Mouse (Mus musculus) neural tube, embryonic 13.5 days (tissue): ENCODE results near the gene Olfr1202. TPM values are rescaled to one million over a fixed set of nuclear protein-coding genes. Genes with fewer than 3 reads are reported as not detected.

ENCODE experiments used
- ATAC-seq: fragments of 200-750 bp; cut with Nextera tagmentation; 2 replicates; pipeline ENCODE4 v1.8.0; 2017; ENCODE audit warnings: low read depth, mild to moderate bottlenecking, moderate TSS enrichment, moderate library complexity
- H3K27ac ChIP-seq: fragments of 300-500 bp; sonication (generic); replicated peaks from 2 replicates; pipeline ENCODE4 v1.5.1; 2015; ENCODE audit warnings: moderate library complexity, mild to moderate bottlenecking, inconsistent platforms
- H3K27me3 ChIP-seq: fragments of 300-500 bp; sonication (generic); 2 replicates; pipeline ENCODE4 v1.6.1; 2015; ENCODE audit warnings: mild to moderate bottlenecking, inconsistent platforms
- H3K36me3 ChIP-seq: fragments of 300-500 bp; sonication (generic); 2 replicates; pipeline ENCODE4 v1.6.1; 2015; ENCODE audit warnings: mild to moderate bottlenecking, inconsistent platforms
- H3K4me1 ChIP-seq: fragments of 300-500 bp; sonication (generic); replicated peaks from 2 replicates; pipeline ENCODE4 v1.6.1; 2015; ENCODE audit warnings: inconsistent platforms
- H3K4me2 ChIP-seq: fragments of 300-500 bp; sonication (generic); 2 replicates; pipeline ENCODE4 v1.6.1; 2015; ENCODE audit warnings: inconsistent platforms, mild to moderate bottlenecking, moderate library complexity
- H3K4me3 ChIP-seq: fragments of 300-500 bp; sonication (generic); 2 replicates; pipeline ENCODE4 v1.5.1; 2015; ENCODE audit warnings: mild to moderate bottlenecking, inconsistent platforms
- H3K9ac ChIP-seq: fragments of 300-500 bp; sonication (generic); 2 replicates; pipeline ENCODE4 v1.6.1; 2015; ENCODE audit warnings: moderate library complexity, mild to moderate bottlenecking, inconsistent platforms
- H3K9me3 ChIP-seq: fragments of 300-500 bp; sonication (generic); 2 replicates; pipeline ENCODE4 v1.6.1; 2016; ENCODE audit warnings: inconsistent platforms
- whole genome bisulfite sequencing: fragments of 180-500 bp; shearing (Covaris S2); methylation state at CpG from one replicate; pipeline ENCODE4 v1.1.7; 2015; 5-methylcytosine and 5-hydroxymethylcytosine counted together
- polyA plus RNA-seq: library from polyadenylated mRNA; unstranded; fragments of >200 nt; fragmentation: Nextera tagmentation; extraction: Ambion mirVana; gene quantifications from 2 replicates; pipeline ENCODE4 v1.2.1, GENCODE M21; 2015

Gene Olfr1202
- polyA plus RNA-seq: not detected in 2 replicates

DNA sequence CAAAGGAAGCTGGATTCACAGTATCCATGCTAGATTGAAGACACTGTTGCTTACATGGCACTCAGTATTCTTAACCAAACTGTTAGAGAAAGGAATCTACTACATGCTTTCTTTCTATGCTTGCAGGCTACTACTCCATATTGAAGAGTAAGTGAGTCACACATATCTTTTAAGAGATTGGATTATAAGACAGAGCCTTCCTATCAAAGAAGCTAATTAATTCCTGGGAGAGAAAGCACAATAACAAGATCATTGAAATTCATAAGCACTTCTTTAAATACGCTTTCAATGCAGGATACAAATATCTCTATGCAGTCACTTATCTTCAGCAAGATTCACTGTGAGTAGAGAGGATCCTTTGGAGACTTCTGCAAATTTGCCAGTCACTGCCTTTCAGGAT lies at the start of gene Olfr1202:
Gene Olfr1202, plus strand, starts transcription at position 301 of the 400 bp plus-strand sequence.
- H3K9me3 ChIP-seq: no peaks in the 10 kb centered on the region
- no peak within 1 kb of the TSS for H3K27ac ChIP-seq
- WGBS: 69% methylated on average over 1 of the region's 1 CpGs
- ATAC-seq: no peak
- no peaks in the 10 kb centered on the region for H3K4me1 ChIP-seq
- H3K36me3 ChIP-seq: no peaks in the 10 kb centered on the region
- no peak within 1 kb of the TSS for H3K9ac ChIP-seq
- no peak within 1 kb of the TSS for H3K4me3 ChIP-seq
- no peaks in the 10 kb centered on the region for H3K27me3 ChIP-seq
- H3K4me2 ChIP-seq: no peak within 1 kb of the TSS

DNA sequence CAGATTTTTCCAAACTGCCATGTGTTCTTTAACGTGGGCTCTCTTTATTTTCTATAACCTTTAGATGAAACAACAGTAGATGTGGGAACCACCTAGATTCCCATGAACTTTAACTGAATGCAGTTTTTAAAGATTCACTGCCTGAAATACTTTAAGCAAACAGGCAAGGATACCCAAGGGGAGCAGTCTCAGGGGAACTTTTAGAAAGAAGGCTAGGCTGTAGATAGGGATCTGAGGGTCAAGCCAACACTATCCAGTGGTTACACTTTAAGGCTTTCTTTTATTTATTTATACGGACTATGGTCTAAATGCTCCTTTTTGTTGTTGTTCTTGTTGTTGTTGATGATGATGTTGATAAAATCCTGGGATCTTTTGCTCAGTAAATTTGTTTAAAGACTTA lies 43.9 kb upstream of the Olfr1202 start, which contains the start of gene Olfr1200:
Gene Olfr1200, minus strand, starts transcription at position 101 of the 400 bp plus-strand sequence.
- Histone ChIP-seq H3K27ac (no peak within 1 kb of the TSS), H3K9me3 (no peaks in the 10 kb centered on the region), H3K9ac (no peak within 1 kb of the TSS), H3K4me2 (no peak within 1 kb of the TSS), H3K27me3 (no peaks in the 10 kb centered on the region), H3K4me1 (no peaks in the 10 kb centered on the region), H3K4me3 (no peak within 1 kb of the TSS), H3K36me3 (no peaks in the 10 kb centered on the region)
- WGBS: 84% methylated on average over 2 of the region's 2 CpGs
- ATAC-seq: no peak

DNA sequence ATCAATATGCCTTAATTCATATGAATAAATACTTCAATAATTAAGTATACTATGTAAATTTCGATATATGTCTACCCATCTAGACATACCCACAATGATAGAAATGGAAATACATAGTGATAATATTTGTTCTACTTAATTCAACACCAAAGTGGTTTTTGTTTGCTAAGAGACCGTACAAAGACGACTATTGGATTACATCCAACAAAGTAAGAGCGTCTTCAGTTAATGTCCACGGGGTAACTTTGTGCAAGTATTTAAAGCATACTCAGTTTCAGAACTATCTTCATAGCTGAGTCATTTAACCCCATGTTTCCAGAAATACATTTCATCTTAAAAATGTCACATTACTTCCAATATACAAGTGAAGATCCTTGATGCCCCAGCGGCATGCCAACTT lies 21.6 kb upstream of the Olfr1202 start, which contains the start of gene Olfr1201:
Gene Olfr1201, plus strand, starts transcription at position 301 of the 400 bp plus-strand sequence.
- Histone ChIP-seq H3K4me1 (no peaks in the 10 kb centered on the region), H3K27me3 (no peaks in the 10 kb centered on the region), H3K9ac (no peak within 1 kb of the TSS), H3K27ac (no peak within 1 kb of the TSS), H3K36me3 (no peaks in the 10 kb centered on the region), H3K9me3 (no peaks in the 10 kb centered on the region), H3K4me3 (no peak within 1 kb of the TSS), H3K4me2 (no peak within 1 kb of the TSS)
- 86% methylated on average over 6 of the region's 6 CpGs for WGBS
- ATAC-seq: no peak

DNA sequence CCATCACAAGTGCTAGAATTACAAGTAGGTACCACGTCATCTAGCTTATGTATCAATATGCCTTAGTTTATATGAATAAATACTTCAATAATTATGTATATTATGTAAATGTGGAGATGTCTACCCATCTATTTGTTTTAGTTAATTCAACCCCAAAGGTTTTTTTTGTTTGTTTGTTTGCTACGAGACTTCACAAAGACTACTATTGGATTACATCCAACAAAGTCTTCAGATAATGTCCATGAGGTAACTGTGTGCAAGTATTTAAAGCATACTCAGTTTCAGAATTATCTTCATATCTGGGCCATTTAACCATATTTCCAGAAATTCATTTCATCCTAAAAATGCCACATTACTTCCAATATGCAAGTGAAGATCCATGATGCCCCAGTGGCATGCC lies 15.1 kb downstream of the Olfr1202 start, which contains the start of gene Olfr1205:
Gene Olfr1205, plus strand, starts transcription at position 301 of the 400 bp plus-strand sequence.
- no peak within 1 kb of the TSS for H3K27ac ChIP-seq
- no peaks in the 10 kb centered on the region for H3K36me3 ChIP-seq
- no peak for ATAC-seq
- no peak within 1 kb of the TSS for H3K9ac ChIP-seq
- H3K4me3 ChIP-seq: no peak within 1 kb of the TSS
- H3K4me2 ChIP-seq: no peak within 1 kb of the TSS
- WGBS: 91% methylated on average over 2 of the region's 2 CpGs
- H3K27me3 ChIP-seq: no peaks in the 10 kb centered on the region
- H3K9me3 ChIP-seq: no peaks in the 10 kb centered on the region
- H3K4me1 ChIP-seq: no peaks in the 10 kb centered on the region

DNA sequence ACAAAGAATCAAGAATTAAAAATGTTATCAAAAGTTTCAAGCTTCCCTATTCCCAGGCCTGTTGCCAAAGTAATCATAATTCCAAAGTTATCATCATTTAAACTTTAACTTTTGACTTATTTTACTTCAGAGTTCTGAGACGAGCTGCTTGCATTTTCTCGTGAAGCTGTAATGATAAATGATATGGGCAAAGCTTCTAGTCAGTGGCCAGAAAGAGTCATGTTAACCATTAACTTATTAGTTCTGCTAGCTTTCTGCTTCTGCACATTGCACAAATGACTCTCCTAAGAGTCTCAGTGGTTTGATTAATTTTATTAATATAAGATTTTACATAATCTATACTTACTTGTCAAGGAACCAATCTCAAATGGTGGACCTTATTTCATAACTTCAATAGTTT lies 24.2 kb downstream of the Olfr1202 start:
- Histone ChIP-seq H3K4me1 (no peaks in the 10 kb centered on the region), H3K9ac (no peak overlapping the region), H3K9me3 (no peaks in the 10 kb centered on the region), H3K4me3 (no peak overlapping the region), H3K36me3 (no peaks in the 10 kb centered on the region), H3K27ac (no peak overlapping the region), H3K4me2 (no peak overlapping the region), H3K27me3 (no peaks in the 10 kb centered on the region)
- ATAC-seq: no peak
- 81% methylated on average over 2 of the region's 2 CpGs for WGBS

DNA sequence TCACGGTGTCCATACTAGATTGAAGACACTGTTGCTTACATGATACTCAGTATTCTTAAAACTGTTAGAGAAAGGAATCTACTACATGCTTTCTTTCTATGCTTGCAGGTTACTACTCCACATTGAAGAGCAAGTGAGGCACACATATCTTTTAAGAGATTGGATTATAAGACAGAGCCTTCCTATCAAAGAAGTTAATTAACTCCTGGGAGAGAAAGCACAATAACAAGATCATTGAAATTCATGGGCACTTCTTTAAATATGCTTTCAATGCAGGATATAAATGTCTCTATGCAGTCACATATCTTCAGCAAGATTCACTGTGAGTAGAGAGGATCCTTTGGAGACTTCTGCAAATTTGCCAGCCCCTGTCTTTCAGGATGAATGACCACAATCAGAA lies 34.7 kb downstream of the Olfr1202 start, which contains the start of gene Olfr1204:
Gene Olfr1204, plus strand, starts transcription at position 301 of the 400 bp plus-strand sequence.
- Histone ChIP-seq H3K27ac (no peak within 1 kb of the TSS), H3K36me3 (no peaks in the 10 kb centered on the region), H3K4me1 (no peaks in the 10 kb centered on the region), H3K9me3 (no peaks in the 10 kb centered on the region), H3K4me3 (no peak within 1 kb of the TSS), H3K4me2 (no peak within 1 kb of the TSS), H3K9ac (no peak within 1 kb of the TSS), H3K27me3 (no peaks in the 10 kb centered on the region)
- ATAC-seq: no peak
- WGBS: 96% methylated on average over 1 of the region's 1 CpGs

DNA sequence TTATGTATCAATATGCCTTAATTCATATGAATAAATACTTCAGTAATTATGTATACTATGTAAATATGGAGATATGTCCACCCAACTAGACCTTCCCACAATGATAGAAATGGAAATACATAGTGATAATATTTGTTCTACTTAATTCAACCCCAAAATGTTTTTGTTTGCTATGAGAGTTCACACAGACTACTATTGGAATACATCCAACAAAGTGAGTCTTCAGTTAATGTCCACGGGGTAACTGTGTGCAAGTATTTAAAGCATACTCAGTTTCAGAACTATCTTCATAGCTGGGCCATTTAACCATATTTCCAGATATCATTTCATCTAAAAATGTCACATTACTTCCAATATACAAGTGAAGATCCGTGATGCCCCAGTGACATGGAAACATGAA lies 48.6 kb downstream of the Olfr1202 start, which contains the start of gene Olfr1206:
Gene Olfr1206, plus strand, starts transcription at position 301 of the 400 bp plus-strand sequence.
- no peak within 1 kb of the TSS for H3K4me2 ChIP-seq
- no peaks in the 10 kb centered on the region for H3K4me1 ChIP-seq
- no peak within 1 kb of the TSS for H3K27ac ChIP-seq
- ATAC-seq: no peak
- 90% methylated on average over 2 of the region's 2 CpGs for WGBS
- H3K36me3 ChIP-seq: no peaks in the 10 kb centered on the region
- no peak within 1 kb of the TSS for H3K4me3 ChIP-seq
- no peaks in the 10 kb centered on the region for H3K9me3 ChIP-seq
- H3K9ac ChIP-seq: no peak within 1 kb of the TSS
- no peaks in the 10 kb centered on the region for H3K27me3 ChIP-seq

Other genes with a start within 250 kb of the Olfr1202 start
- not detected in 2 replicates for gene Olfr1189, start 228.0 kb upstream of the Olfr1202 start, polyA plus RNA-seq
- not detected in 2 replicates for gene Olfr1191-ps1, start 174.0 kb upstream of the Olfr1202 start, polyA plus RNA-seq
- gene Olfr1192-ps1, start 166.0 kb upstream of the Olfr1202 start, polyA plus RNA-seq: not detected in 2 replicates
- not detected in 2 replicates for gene Olfr1193, start 138.9 kb upstream of the Olfr1202 start, polyA plus RNA-seq
- not detected in 2 replicates for gene Olfr1195, start 125.3 kb upstream of the Olfr1202 start, polyA plus RNA-seq
- not detected in 2 replicates for gene Olfr1196, start 109.9 kb upstream of the Olfr1202 start, polyA plus RNA-seq
- gene Olfr1197, start 82.1 kb upstream of the Olfr1202 start, polyA plus RNA-seq: not detected in 2 replicates
- not detected in 2 replicates for gene Olfr1198, start 63.1 kb upstream of the Olfr1202 start, polyA plus RNA-seq
- not detected in 2 replicates for gene Olfr1199, start 54.0 kb upstream of the Olfr1202 start, polyA plus RNA-seq
- gene Olfr1200, start 44.0 kb upstream of the Olfr1202 start, polyA plus RNA-seq: not detected in 2 replicates
- not detected in 2 replicates for gene Olfr1201, start 21.5 kb upstream of the Olfr1202 start, polyA plus RNA-seq
- gene Olfr1205, start 15.2 kb downstream of the Olfr1202 start, polyA plus RNA-seq: not detected in 2 replicates
- not detected in 2 replicates for gene Olfr1204, start 34.8 kb downstream of the Olfr1202 start, polyA plus RNA-seq
- not detected in 2 replicates for gene Olfr1206, start 48.7 kb downstream of the Olfr1202 start, polyA plus RNA-seq
- not detected in 2 replicates for gene Olfr1208, start 87.8 kb downstream of the Olfr1202 start, polyA plus RNA-seq
- not detected in 2 replicates for gene Olfr1209, start 100.7 kb downstream of the Olfr1202 start, polyA plus RNA-seq
- gene Olfr1211, start 123.6 kb downstream of the Olfr1202 start, polyA plus RNA-seq: not detected in 2 replicates
- not detected in 2 replicates for gene Olfr1212, start 139.5 kb downstream of the Olfr1202 start, polyA plus RNA-seq
- not detected in 2 replicates for gene Gm13762, start 165.8 kb downstream of the Olfr1202 start, polyA plus RNA-seq
- gene Olfr1214, start 178.2 kb downstream of the Olfr1202 start, polyA plus RNA-seq: not detected in 2 replicates
- gene Olfr1215, start 192.5 kb downstream of the Olfr1202 start, polyA plus RNA-seq: not detected in 2 replicates
- not detected in 2 replicates for gene Olfr1216, start 203.8 kb downstream of the Olfr1202 start, polyA plus RNA-seq
- gene Olfr1217, start 217.6 kb downstream of the Olfr1202 start, polyA plus RNA-seq: not detected in 2 replicates
- not detected in 2 replicates for gene Olfr1218, start 246.7 kb downstream of the Olfr1202 start, polyA plus RNA-seq